Mouse (Mus musculus): ENCODE data around the gene Ppp1r14a. TPM values are rescaled to one million over a fixed set of nuclear protein-coding genes. Genes with fewer than 3 reads are reported as not detected.

Ppp1r14a gene
- 11.3 and 11.9 TPM in 2 replicates for polyA plus RNA-seq (2012; rRNA removed)

GRCm38 (mm10) chr7:29288942-29289638 lies at the start of gene Ppp1r14a:
Gene Ppp1r14a (plus strand): TSS chr7:29289308.
- no peaks in the 10 kb centered on the region for H3K36me3 ChIP-seq (ENCODE audit: control insufficient read depth, insufficient read depth, low read length)
- peak within 1 kb of the TSS; percentile 50 for H3K27ac ChIP-seq (ENCODE audit: control insufficient read depth, insufficient read depth, low read depth, low read length)
- TF ChIP-seq POLR2A (IDR thresholded peaks at IDR 0.05; ENCODE audit: control insufficient read depth, low read depth, low read length): peak; percentile 61
- peak; percentile 82 for TF ChIP-seq CTCF (IDR thresholded peaks at IDR 0.05; ENCODE audit: control insufficient read depth, insufficient read depth, insufficient replicate concordance, low read depth, low read length)
- H3K27me3 ChIP-seq (ENCODE audit: control insufficient read depth, insufficient read depth, low read length): no peaks in the 10 kb centered on the region
- H3K4me3 ChIP-seq (ENCODE audit: control insufficient read depth, low read depth, low read length): peak within 1 kb of the TSS; percentile 67
- H3K4me1 ChIP-seq (ENCODE audit: control insufficient read depth, insufficient read depth, low read length): peaks cover 14% of the 10 kb centered on the region

DNA sequence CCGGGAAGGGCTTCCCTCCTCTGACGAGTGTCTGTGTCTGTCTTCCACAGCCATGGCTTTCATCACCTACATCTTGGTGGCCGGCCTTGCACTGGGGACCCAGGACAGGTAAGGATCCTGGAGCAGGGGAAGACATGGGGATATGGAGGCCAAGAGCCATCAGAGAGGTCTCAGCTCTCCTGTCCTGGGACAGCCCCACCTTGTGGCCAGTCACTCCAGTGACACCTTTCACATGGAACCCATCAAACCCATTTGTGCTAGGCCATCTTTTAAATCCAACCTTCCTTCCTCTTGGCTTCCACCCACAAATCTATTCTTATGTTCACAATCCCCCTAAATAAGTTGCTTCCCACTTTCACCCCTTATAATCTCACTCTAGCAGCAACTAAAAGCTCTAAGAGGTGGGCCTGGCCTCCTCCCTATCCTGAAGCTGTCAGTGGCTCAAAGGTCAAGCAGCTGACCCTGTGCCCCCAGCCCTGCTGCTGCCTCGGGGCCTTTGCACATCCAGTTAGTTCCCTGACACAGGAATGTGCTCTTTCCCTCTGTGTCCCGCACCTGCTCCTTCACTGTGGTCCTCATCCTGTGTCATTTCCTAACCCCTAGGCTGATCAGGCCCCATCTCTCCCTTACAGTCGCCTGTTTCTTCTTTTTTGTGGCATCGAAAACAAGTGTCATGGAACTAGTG lies 44.2 kb upstream of the Ppp1r14a start:
- Histone ChIP-seq H3K4me3 (ENCODE audit: control insufficient read depth, low read depth, low read length) (no peak overlapping the region), H3K27ac (ENCODE audit: control insufficient read depth, insufficient read depth, low read depth, low read length) (no peak overlapping the region), H3K27me3 (ENCODE audit: control insufficient read depth, insufficient read depth, low read length) (no peaks in the 10 kb centered on the region), H3K36me3 (ENCODE audit: control insufficient read depth, insufficient read depth, low read length) (no peaks in the 10 kb centered on the region), H3K4me1 (ENCODE audit: control insufficient read depth, insufficient read depth, low read length) (peaks cover 16% of the 10 kb centered on the region)
- TF ChIP-seq POLR2A (IDR thresholded peaks at IDR 0.05; ENCODE audit: control insufficient read depth, low read depth, low read length) (no peak), CTCF (IDR thresholded peaks at IDR 0.05; ENCODE audit: control insufficient read depth, insufficient read depth, insufficient replicate concordance, low read depth, low read length) (peak; percentile 53; the same call in 1 of the 2 replicates)

DNA sequence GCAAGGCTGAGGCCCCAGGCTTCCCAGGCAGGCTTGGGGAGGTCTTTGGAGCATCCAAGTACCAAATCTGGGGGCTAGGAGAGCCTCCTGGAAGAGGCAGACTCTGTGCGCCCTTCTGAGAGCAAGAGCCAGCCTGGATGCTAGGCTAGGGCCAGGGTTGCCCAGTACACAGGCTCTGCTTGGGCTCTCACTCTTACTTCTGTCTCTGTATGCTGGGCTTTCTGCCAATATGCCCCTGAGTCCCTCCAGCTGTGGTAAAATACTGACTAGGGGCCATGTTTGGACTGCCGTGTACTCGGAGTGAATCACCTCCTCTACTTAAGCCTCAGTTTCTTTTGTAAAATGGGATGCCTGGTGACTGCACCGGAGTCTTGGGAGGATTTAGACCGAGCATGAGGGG lies 43.1 kb upstream of the Ppp1r14a start:
- Histone ChIP-seq H3K4me1 (ENCODE audit: control insufficient read depth, insufficient read depth, low read length) (peaks cover 16% of the 10 kb centered on the region), H3K36me3 (ENCODE audit: control insufficient read depth, insufficient read depth, low read length) (no peaks in the 10 kb centered on the region), H3K4me3 (ENCODE audit: control insufficient read depth, low read depth, low read length) (no peak overlapping the region), H3K27me3 (ENCODE audit: control insufficient read depth, insufficient read depth, low read length) (no peaks in the 10 kb centered on the region), H3K27ac (ENCODE audit: control insufficient read depth, insufficient read depth, low read depth, low read length) (no peak overlapping the region)
- no peak for TF ChIP-seq POLR2A (IDR thresholded peaks at IDR 0.05; ENCODE audit: control insufficient read depth, low read depth, low read length)
- no peak for TF ChIP-seq CTCF (IDR thresholded peaks at IDR 0.05; ENCODE audit: control insufficient read depth, insufficient read depth, insufficient replicate concordance, low read depth, low read length)

DNA sequence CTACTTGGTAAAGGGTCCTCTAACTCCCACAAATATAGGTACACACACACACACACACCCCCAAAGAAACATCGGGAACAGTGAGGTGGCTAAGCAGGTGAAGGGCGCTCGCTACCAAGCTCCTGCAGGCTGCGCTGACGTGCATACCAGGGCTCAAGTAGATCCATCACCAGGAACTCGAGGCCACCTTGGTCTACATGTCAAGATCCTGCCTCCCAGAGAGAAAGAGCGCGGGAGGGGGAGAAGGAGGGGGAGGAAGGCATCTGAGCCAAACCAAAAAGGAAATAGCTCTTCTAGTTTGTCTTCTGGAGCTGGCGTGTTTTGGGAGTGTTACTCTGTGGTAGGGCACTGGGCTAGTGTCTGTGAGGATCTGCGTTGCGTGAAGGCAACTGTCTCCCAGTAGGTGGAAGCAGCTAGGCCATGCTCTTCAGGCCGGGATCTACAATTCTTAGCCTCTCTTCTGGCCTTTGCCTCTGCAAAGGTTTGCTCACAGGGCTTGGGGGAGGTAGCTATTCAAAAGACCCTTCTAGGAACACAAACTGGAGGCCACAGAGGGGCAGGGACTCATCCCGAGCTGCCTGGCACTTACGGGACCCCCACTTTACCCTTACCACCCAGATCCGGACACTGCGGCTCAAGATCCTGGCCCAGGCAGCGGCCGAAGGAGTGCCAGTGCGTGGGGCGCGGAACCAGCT lies 42.3 kb upstream of the Ppp1r14a start:
- H3K27ac ChIP-seq (ENCODE audit: control insufficient read depth, insufficient read depth, low read depth, low read length): no peak overlapping the region
- H3K36me3 ChIP-seq (ENCODE audit: control insufficient read depth, insufficient read depth, low read length): no peaks in the 10 kb centered on the region
- no peaks in the 10 kb centered on the region for H3K27me3 ChIP-seq (ENCODE audit: control insufficient read depth, insufficient read depth, low read length)
- TF ChIP-seq CTCF (IDR thresholded peaks at IDR 0.05; ENCODE audit: control insufficient read depth, insufficient read depth, insufficient replicate concordance, low read depth, low read length) (no peak), POLR2A (IDR thresholded peaks at IDR 0.05; ENCODE audit: control insufficient read depth, low read depth, low read length) (no peak)
- no peak overlapping the region for H3K4me3 ChIP-seq (ENCODE audit: control insufficient read depth, low read depth, low read length)
- H3K4me1 ChIP-seq (ENCODE audit: control insufficient read depth, insufficient read depth, low read length): peaks cover 16% of the 10 kb centered on the region

DNA sequence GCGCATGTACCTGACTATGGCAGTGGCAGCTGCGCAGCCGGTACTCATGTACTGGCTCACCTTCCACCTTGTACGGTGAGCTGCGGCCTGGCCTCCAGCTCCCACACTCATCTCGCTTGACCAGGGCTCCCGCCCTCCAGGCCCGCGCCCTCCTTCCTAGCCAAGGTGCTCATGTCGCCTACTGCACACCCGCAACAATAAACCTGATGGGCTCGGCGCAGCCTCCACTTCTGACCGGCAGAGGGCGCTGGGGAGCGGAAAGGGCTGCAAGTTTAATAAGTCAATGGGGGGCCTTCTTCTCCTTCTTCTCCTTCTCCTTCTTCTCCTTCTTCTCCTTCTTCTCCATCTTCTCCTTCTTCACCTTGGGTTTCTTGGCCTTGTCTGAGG lies 41.8 kb upstream of the Ppp1r14a start:
- no peak for TF ChIP-seq POLR2A (IDR thresholded peaks at IDR 0.05; ENCODE audit: control insufficient read depth, low read depth, low read length)
- peak; percentile 84 for TF ChIP-seq CTCF (IDR thresholded peaks at IDR 0.05; ENCODE audit: control insufficient read depth, insufficient read depth, insufficient replicate concordance, low read depth, low read length)

GRCm38 (mm10) chr7:29247706-29248105 lies 41.4 kb upstream of the Ppp1r14a start:
- Histone ChIP-seq H3K36me3 (ENCODE audit: control insufficient read depth, insufficient read depth, low read length) (no peaks in the 10 kb centered on the region), H3K4me1 (ENCODE audit: control insufficient read depth, insufficient read depth, low read length) (peaks cover 16% of the 10 kb centered on the region), H3K27me3 (ENCODE audit: control insufficient read depth, insufficient read depth, low read length) (no peaks in the 10 kb centered on the region), H3K4me3 (ENCODE audit: control insufficient read depth, low read depth, low read length) (peak overlapping the region; percentile 69), H3K27ac (ENCODE audit: control insufficient read depth, insufficient read depth, low read depth, low read length) (no peak overlapping the region)
- TF ChIP-seq CTCF (IDR thresholded peaks at IDR 0.05; ENCODE audit: control insufficient read depth, insufficient read depth, insufficient replicate concordance, low read depth, low read length): no peak
- no peak for TF ChIP-seq POLR2A (IDR thresholded peaks at IDR 0.05; ENCODE audit: control insufficient read depth, low read depth, low read length)

More for the DNA sequence above, 41.8 kb upstream of the Ppp1r14a start:
- Histone ChIP-seq H3K36me3 (ENCODE audit: control insufficient read depth, insufficient read depth, low read length) (no peaks in the 10 kb centered on the region), H3K4me3 (ENCODE audit: control insufficient read depth, low read depth, low read length) (peak overlapping the region; percentile 69), H3K27me3 (ENCODE audit: control insufficient read depth, insufficient read depth, low read length) (no peaks in the 10 kb centered on the region), H3K4me1 (ENCODE audit: control insufficient read depth, insufficient read depth, low read length) (peaks cover 16% of the 10 kb centered on the region), H3K27ac (ENCODE audit: control insufficient read depth, insufficient read depth, low read depth, low read length) (no peak overlapping the region)

DNA sequence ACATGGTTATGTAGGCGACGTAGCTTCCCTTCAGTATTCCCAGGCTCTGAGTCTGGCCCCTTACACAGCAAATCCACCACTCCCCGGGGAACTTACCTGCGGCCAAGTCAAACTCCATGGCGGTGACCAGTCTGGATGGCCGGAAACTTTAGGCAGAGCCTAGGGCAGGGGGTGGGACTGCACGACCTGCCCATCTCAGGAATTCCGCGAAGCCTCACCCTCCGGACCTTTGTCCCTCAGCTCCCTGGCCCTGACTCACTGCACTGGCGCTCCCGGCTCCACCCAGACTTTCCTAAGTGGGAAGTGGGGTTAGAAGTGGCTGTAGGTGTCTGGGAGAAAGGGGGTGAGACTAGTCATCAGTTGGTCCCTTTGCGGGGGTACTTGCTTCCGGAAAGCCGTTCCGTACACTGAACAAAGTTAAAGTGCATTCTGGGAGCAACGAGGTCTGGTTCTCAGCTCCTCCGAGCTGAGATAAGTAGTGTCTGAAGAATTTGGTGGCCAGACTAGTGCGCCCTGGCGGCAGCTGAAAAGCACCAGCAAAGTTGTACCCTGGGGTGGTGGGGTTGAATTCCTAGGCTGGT lies 40.8 kb upstream of the Ppp1r14a start, which contains the start of gene 2200002D01Rik:
Gene 2200002D01Rik, minus strand, starts transcription at position 206 of the 581 bp plus-strand sequence.
- Histone ChIP-seq H3K27me3 (ENCODE audit: control insufficient read depth, insufficient read depth, low read length) (no peaks in the 10 kb centered on the region), H3K4me1 (ENCODE audit: control insufficient read depth, insufficient read depth, low read length) (peaks cover 16% of the 10 kb centered on the region), H3K36me3 (ENCODE audit: control insufficient read depth, insufficient read depth, low read length) (no peaks in the 10 kb centered on the region), H3K27ac (ENCODE audit: control insufficient read depth, insufficient read depth, low read depth, low read length) (no peak within 1 kb of the TSS), H3K4me3 (ENCODE audit: control insufficient read depth, low read depth, low read length) (peak within 1 kb of the TSS; percentile 69)
- TF ChIP-seq CTCF (IDR thresholded peaks at IDR 0.05; ENCODE audit: control insufficient read depth, insufficient read depth, insufficient replicate concordance, low read depth, low read length) (no peak), POLR2A (IDR thresholded peaks at IDR 0.05; ENCODE audit: control insufficient read depth, low read depth, low read length) (0 out of 2 replicates have a peak, but pooled peaks have one; percentile 9)

Data from testis, adult 2 months (tissue).